Mouse (Mus musculus): Measurements from ENCODE around the gene Serpine2. TPM values are rescaled to one million over a fixed set of nuclear protein-coding genes. Genes with fewer than 3 reads are reported as not detected.

The Serpine2 gene
- polyA plus RNA-seq, 1 experiment, result 0.02 TPM

GRCm38 (mm10) chr1:79753456-79753855 is 107.5 kb downstream of the Serpine2 start:
- TF ChIP-seq GATA1 (IDR thresholded peaks at IDR 0.05; ENCODE audit: low read length) (no peak), TAL1 (IDR thresholded peaks at IDR 0.05; ENCODE audit: low read length) (no peak)
- Histone ChIP-seq H3K9me3 (ENCODE audit: control insufficient read depth, low read length) (peaks cover 2% of the 10 kb centered on the region; the same call in 1 of the 2 replicates), H3K4me3 (replicated peaks) (no peak overlapping the region), H3K4me1 (ENCODE audit: control insufficient read depth) (no peaks in the 10 kb centered on the region), H3K27me3 (ENCODE audit: control insufficient read depth) (no peaks in the 10 kb centered on the region), H3K36me3 (ENCODE audit: control insufficient read depth) (no peaks in the 10 kb centered on the region)

DNA sequence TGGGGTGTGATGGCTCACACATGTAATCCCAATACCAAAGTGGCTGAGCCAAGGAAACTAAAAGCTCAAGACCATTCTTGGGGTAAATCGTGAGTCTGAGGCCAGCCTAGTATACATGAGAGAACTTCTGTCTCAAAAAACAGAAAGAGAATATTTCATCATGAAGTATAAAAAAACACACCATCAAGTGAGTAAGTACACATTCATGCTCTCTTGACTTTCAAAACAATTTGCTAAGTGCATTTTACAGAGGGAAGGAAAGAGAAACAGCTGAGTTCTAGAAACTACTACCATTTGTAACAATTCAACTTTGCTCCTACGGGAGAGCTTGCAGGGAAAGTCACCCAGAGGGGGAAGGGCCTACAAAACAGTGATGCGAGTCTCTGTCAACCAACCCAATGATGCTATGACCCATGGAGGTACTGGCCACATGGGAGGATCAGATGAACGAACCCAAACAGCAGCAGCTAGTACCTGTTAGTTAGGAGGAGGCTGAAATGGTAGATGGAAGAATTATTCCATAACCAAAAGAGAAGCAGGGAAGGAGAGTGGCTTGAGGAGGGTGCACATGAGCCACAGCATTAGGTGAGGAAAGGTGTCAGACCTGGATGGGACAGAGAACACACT is 108.2 kb downstream of the Serpine2 start:
- H3K9me3 ChIP-seq (ENCODE audit: control insufficient read depth, low read length), result peaks cover 2% of the 10 kb centered on the region; the same call in 1 of the 2 replicates

GRCm38 (mm10) chr1:79752015-79752695 is 108.8 kb downstream of the Serpine2 start:
- no peaks in the 10 kb centered on the region for H3K27me3 ChIP-seq (ENCODE audit: control insufficient read depth)
- H3K4me1 ChIP-seq (ENCODE audit: control insufficient read depth), result no peaks in the 10 kb centered on the region
- no peak overlapping the region for H3K4me3 ChIP-seq (replicated peaks)
- H3K9me3 ChIP-seq (ENCODE audit: control insufficient read depth, low read length), result peaks cover 2% of the 10 kb centered on the region; the same call in 1 of the 2 replicates
- H3K36me3 ChIP-seq (ENCODE audit: control insufficient read depth), result no peaks in the 10 kb centered on the region
- TF ChIP-seq GATA1 (IDR thresholded peaks at IDR 0.05; ENCODE audit: low read length), result no peak
- no peak for TF ChIP-seq TAL1 (IDR thresholded peaks at IDR 0.05; ENCODE audit: low read length)

More for the DNA sequence above, 108.2 kb downstream of the Serpine2 start:
- Histone ChIP-seq H3K4me3 (replicated peaks) (no peak overlapping the region), H3K4me1 (ENCODE audit: control insufficient read depth) (no peaks in the 10 kb centered on the region), H3K36me3 (ENCODE audit: control insufficient read depth) (no peaks in the 10 kb centered on the region), H3K27me3 (ENCODE audit: control insufficient read depth) (no peaks in the 10 kb centered on the region)
- no peak for TF ChIP-seq TAL1 (IDR thresholded peaks at IDR 0.05; ENCODE audit: low read length)
- no peak for TF ChIP-seq GATA1 (IDR thresholded peaks at IDR 0.05; ENCODE audit: low read length)

GRCm38 (mm10) chr1:79751186-79751585 is 109.8 kb downstream of the Serpine2 start:
- TF ChIP-seq GATA1 (IDR thresholded peaks at IDR 0.05; ENCODE audit: low read length) (no peak), TAL1 (IDR thresholded peaks at IDR 0.05; ENCODE audit: low read length) (no peak)
- no peaks in the 10 kb centered on the region for H3K27me3 ChIP-seq (ENCODE audit: control insufficient read depth)
- H3K36me3 ChIP-seq (ENCODE audit: control insufficient read depth), result no peaks in the 10 kb centered on the region
- peaks cover 2% of the 10 kb centered on the region; the same call in 1 of the 2 replicates for H3K9me3 ChIP-seq (ENCODE audit: control insufficient read depth, low read length)
- H3K4me1 ChIP-seq (ENCODE audit: control insufficient read depth), result no peaks in the 10 kb centered on the region
- no peak overlapping the region for H3K4me3 ChIP-seq (replicated peaks)

GRCm38 (mm10) chr1:79746056-79746455 is 114.9 kb downstream of the Serpine2 start:
- Histone ChIP-seq H3K4me3 (replicated peaks) (no peak overlapping the region), H3K9me3 (ENCODE audit: control insufficient read depth, low read length) (peaks cover 2% of the 10 kb centered on the region; the same call in 1 of the 2 replicates), H3K27me3 (ENCODE audit: control insufficient read depth) (no peaks in the 10 kb centered on the region), H3K4me1 (ENCODE audit: control insufficient read depth) (no peaks in the 10 kb centered on the region), H3K36me3 (ENCODE audit: control insufficient read depth) (no peaks in the 10 kb centered on the region)
- TF ChIP-seq GATA1 (IDR thresholded peaks at IDR 0.05; ENCODE audit: low read length), result no peak

Other genes starting within 250 kb of the Serpine2 start
- gene Ap1s3, start 189.2 kb downstream of the Serpine2 start, polyA plus RNA-seq (2012), result 0.13 and 0.18 TPM in 2 replicates
- 1.0 and 1.2 TPM in 2 replicates for gene Mrpl44, start 85.2 kb downstream of the Serpine2 start, polyA plus RNA-seq (2012)
- gene Wdfy1, start 85.0 kb downstream of the Serpine2 start, polyA plus RNA-seq (2012), result 0.52 and 0.58 TPM in 2 replicates

All from erythroblast, embryonic 14.5 days (primary cell).